Mouse (Mus musculus): ENCODE results near the gene Ap5z1. TPM values are rescaled to one million over a fixed set of nuclear protein-coding genes. Genes with fewer than 3 reads are reported as not detected.

Gene Ap5z1
- polyA plus RNA-seq, 1 experiment from 2014 or later = 14.4 TPM

DNA sequence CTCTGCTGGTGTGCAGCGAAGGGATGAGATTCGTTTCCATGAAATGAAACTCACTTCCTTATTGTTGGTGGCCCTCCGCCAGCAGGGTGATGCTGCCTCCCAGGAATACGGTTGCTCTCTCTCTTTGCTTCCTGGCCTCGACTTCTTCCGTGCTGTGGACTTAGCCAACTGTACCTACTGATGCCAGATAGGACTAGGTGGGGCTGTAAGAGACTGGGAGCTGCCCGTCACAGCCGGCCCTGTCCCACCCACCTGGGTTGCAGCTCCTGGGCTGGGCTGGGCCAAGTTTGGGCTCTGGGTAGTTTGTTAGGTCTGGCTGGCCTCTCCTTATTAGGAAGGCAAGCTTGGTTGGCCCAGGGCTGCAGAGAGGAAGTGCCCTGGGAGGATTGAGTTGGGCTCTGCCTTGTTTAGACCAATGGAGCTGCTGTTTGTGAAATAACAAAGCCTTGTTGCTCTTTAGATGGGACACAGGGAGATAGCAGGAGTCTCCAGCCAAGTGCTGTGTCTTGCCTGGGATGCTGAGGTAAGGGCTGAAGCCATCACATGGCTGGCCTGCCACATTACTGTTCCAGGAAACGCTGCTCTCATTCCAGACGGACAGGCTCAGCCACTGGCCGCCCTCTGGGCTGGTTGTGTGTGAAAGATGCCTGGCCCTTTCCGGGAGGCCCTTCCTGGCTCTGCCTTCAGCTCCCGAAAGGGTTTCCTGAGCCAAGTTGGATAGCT lies 39.0 kb upstream of the Ap5z1 start:
- Histone ChIP-seq H3K9ac (replicated peaks) (no peak overlapping the region), H3K4me1 (peaks cover 26% of the 10 kb centered on the region), H3K27ac (replicated peaks) (peak overlapping the region; percentile 25; the same call in 1 of the 2 replicates)

GRCm38 (mm10) chr5:142426476-142426875 lies 37.3 kb upstream of the Ap5z1 start:
- H3K4me1 ChIP-seq = peaks cover 28% of the 10 kb centered on the region
- H3K27ac ChIP-seq (replicated peaks) = peak overlapping the region; percentile 17; the same call in 1 of the 2 replicates
- no peak overlapping the region for H3K4me2 ChIP-seq (replicated peaks)
- no peak overlapping the region for H3K9ac ChIP-seq (replicated peaks)
- H3K27me3 ChIP-seq = no peaks in the 10 kb centered on the region
- no peak for ATAC-seq (ENCODE audit: low FRiP score, low read depth)
- 0 out of 2 replicates have a peak, but pooled peaks cover 4% of the 10 kb centered on the region for H3K36me3 ChIP-seq
- H3K4me3 ChIP-seq = no peak overlapping the region
- H3K9me3 ChIP-seq = no peaks in the 10 kb centered on the region
- WGBS = 90% methylated on average over 2 of the region's 2 CpGs

More for the DNA sequence above, 39.0 kb upstream of the Ap5z1 start:
- WGBS = 76% methylated on average over 13 of the region's 13 CpGs
- no peak for ATAC-seq (ENCODE audit: low FRiP score, low read depth)
- no peaks in the 10 kb centered on the region for H3K9me3 ChIP-seq
- H3K4me2 ChIP-seq (replicated peaks) = no peak overlapping the region
- peaks cover 17% of the 10 kb centered on the region for H3K36me3 ChIP-seq
- no peak overlapping the region for H3K4me3 ChIP-seq
- no peaks in the 10 kb centered on the region for H3K27me3 ChIP-seq

GRCm38 (mm10) chr5:142427876-142428275 lies 35.9 kb upstream of the Ap5z1 start:
- Histone ChIP-seq H3K27ac (replicated peaks) (no peak overlapping the region), H3K9ac (replicated peaks) (no peak overlapping the region), H3K4me2 (replicated peaks) (no peak overlapping the region), H3K9me3 (no peaks in the 10 kb centered on the region), H3K4me3 (no peak overlapping the region), H3K27me3 (no peaks in the 10 kb centered on the region), H3K36me3 (no peaks in the 10 kb centered on the region), H3K4me1 (peaks cover 27% of the 10 kb centered on the region)
- 56% methylated on average over 10 of the region's 10 CpGs for WGBS
- no peak for ATAC-seq (ENCODE audit: low FRiP score, low read depth)

- H3K4me1 ChIP-seq = peaks cover 22% of the 10 kb centered on the region
- no peak overlapping the region for H3K4me2 ChIP-seq (replicated peaks)
- 69% methylated on average over 6 of the region's 6 CpGs for WGBS
- H3K9me3 ChIP-seq = no peaks in the 10 kb centered on the region
- no peaks in the 10 kb centered on the region for H3K27me3 ChIP-seq
- ATAC-seq (ENCODE audit: low FRiP score, low read depth) = no peak
- H3K9ac ChIP-seq (replicated peaks) = no peak overlapping the region
- no peak overlapping the region for H3K4me3 ChIP-seq
- no peaks in the 10 kb centered on the region for H3K36me3 ChIP-seq
- no peak overlapping the region for H3K27ac ChIP-seq (replicated peaks)
Measured at GRCm38 (mm10) chr5:142428691-142429090, 35.1 kb upstream of the Ap5z1 start.

DNA sequence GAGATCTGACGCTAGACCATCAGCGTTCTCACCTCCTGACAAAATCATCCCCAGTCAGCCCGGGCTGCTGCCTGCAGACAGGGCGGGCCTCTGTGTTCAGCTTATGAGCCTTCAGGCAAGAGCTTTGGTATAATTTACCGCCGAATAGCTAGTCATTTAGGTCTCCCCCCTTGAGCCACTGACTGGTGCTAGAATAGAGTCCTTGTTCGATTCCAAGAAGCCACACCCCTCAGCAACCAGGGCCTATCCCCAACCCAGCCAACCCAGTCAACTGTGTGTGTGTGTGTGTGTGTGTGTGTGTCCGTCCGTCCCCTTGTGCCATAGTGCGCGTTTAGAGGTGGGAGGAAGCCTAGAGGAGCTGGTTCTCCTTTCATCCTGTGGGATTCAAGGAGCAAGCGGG lies 32.7 kb upstream of the Ap5z1 start:
- no peak overlapping the region for H3K27ac ChIP-seq (replicated peaks)

GRCm38 (mm10) chr5:142431811-142432434 lies 31.8 kb upstream of the Ap5z1 start:
- WGBS = 82% methylated on average over 9 of the region's 9 CpGs
- H3K27ac ChIP-seq (replicated peaks) = no peak overlapping the region

More for the DNA sequence above, 32.7 kb upstream of the Ap5z1 start:
- Histone ChIP-seq H3K4me2 (replicated peaks) (no peak overlapping the region), H3K4me1 (peaks cover 17% of the 10 kb centered on the region; the same call in 1 of the 2 replicates), H3K9ac (replicated peaks) (no peak overlapping the region), H3K27me3 (no peaks in the 10 kb centered on the region), H3K36me3 (peaks cover 14% of the 10 kb centered on the region), H3K4me3 (no peak overlapping the region), H3K9me3 (no peaks in the 10 kb centered on the region)
- no peak for ATAC-seq (ENCODE audit: low FRiP score, low read depth)
- 78% methylated on average over 12 of the region's 12 CpGs for WGBS

GRCm38 (mm10) chr5:142432695-142433094 lies 31.0 kb upstream of the Ap5z1 start:
- no peak overlapping the region for H3K27ac ChIP-seq (replicated peaks)
- H3K4me1 ChIP-seq = peaks cover 6% of the 10 kb centered on the region; the same call in 1 of the 2 replicates
- H3K4me2 ChIP-seq (replicated peaks) = no peak overlapping the region
- H3K9me3 ChIP-seq = no peaks in the 10 kb centered on the region
- 87% methylated on average over 4 of the region's 4 CpGs for WGBS
- no peak overlapping the region for H3K4me3 ChIP-seq
- no peak for ATAC-seq (ENCODE audit: low FRiP score, low read depth)
- H3K27me3 ChIP-seq = no peaks in the 10 kb centered on the region
- no peak overlapping the region for H3K9ac ChIP-seq (replicated peaks)
- H3K36me3 ChIP-seq = peaks cover 24% of the 10 kb centered on the region

More at GRCm38 (mm10) chr5:142431811-142432434, 31.8 kb upstream of the Ap5z1 start:
- H3K9me3 ChIP-seq = no peaks in the 10 kb centered on the region
- no peak overlapping the region for H3K4me3 ChIP-seq
- H3K36me3 ChIP-seq = peaks cover 22% of the 10 kb centered on the region
- no peak overlapping the region for H3K4me2 ChIP-seq (replicated peaks)
- H3K9ac ChIP-seq (replicated peaks) = no peak overlapping the region
- H3K27me3 ChIP-seq = no peaks in the 10 kb centered on the region
- ATAC-seq (ENCODE audit: low FRiP score, low read depth) = no peak
- H3K4me1 ChIP-seq = peaks cover 10% of the 10 kb centered on the region; the same call in 1 of the 2 replicates

GRCm38 (mm10) chr5:142434052-142434451 lies 29.7 kb upstream of the Ap5z1 start:
- no peak overlapping the region for H3K4me2 ChIP-seq (replicated peaks)
- 0 out of 2 replicates have a peak, but pooled peaks cover 2% of the 10 kb centered on the region for H3K4me1 ChIP-seq
- no peak overlapping the region for H3K9ac ChIP-seq (replicated peaks)
- no peak overlapping the region for H3K4me3 ChIP-seq
- whole genome bisulfite sequencing = 83% methylated on average over 5 of the region's 5 CpGs
- H3K27me3 ChIP-seq = no peaks in the 10 kb centered on the region
- no peaks in the 10 kb centered on the region for H3K9me3 ChIP-seq
- no peak overlapping the region for H3K27ac ChIP-seq (replicated peaks)
- peaks cover 27% of the 10 kb centered on the region for H3K36me3 ChIP-seq
- no peak for ATAC-seq (ENCODE audit: low FRiP score, low read depth)

DNA sequence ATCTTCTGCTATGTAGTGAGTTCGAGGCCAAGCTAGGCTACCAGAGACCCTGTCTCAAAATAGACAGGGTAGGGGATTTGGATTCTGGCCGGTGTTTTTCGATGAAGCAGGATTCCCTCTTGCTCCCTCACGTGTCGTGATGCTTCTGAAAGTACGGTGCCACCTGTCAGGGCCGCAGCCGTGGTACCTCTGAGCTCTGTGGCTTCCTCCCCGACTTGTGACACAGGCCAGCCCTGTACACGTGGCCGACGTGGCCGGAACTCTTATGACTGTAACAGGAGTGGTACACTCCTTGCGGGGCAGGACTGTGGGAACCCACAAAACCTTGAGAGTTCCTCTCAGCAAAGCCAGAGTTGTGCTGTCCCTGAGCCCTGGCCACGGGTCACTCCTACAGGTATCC lies 28.0 kb upstream of the Ap5z1 start:
- Histone ChIP-seq H3K27ac (replicated peaks) (no peak overlapping the region), H3K36me3 (peaks cover 27% of the 10 kb centered on the region), H3K4me1 (peaks cover 17% of the 10 kb centered on the region), H3K27me3 (no peaks in the 10 kb centered on the region), H3K9me3 (no peaks in the 10 kb centered on the region), H3K4me3 (no peak overlapping the region), H3K4me2 (replicated peaks) (no peak overlapping the region), H3K9ac (replicated peaks) (no peak overlapping the region)
- 97% methylated on average over 15 of the region's 15 CpGs for WGBS
- ATAC-seq (ENCODE audit: low FRiP score, low read depth) = no peak

DNA sequence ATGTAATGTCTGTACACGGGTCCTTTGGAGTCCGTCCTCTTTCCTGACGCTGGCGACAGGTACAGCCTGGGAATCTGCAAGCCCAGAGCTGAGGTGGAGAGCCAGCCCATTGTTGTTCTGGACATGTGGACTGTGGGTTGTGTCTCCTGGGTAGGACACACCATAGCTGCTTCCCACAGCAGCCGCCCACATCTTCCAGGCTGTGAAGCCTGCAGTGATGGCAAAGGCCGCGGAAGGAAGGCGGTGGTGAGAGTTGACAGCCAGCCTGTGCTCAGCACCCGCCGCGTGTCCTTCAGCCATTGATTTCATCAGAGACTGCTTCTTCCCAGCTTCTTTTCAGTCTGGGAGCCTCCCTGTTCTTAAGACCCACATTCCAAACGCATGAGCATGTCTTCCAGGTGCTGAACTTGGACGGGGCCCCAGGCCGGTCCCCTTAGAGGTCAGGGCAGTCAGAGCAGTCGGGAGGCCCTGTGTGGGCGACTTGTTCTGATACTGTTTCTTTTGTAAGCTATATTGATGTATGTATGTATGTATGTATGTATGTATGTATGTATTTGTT lies 25.3 kb upstream of the Ap5z1 start:
- peaks cover 27% of the 10 kb centered on the region for H3K36me3 ChIP-seq
- no peak overlapping the region for H3K4me3 ChIP-seq
- WGBS = 87% methylated on average over 16 of the region's 16 CpGs
- no peak overlapping the region for H3K27ac ChIP-seq (replicated peaks)
- no peaks in the 10 kb centered on the region for H3K27me3 ChIP-seq
- H3K4me1 ChIP-seq = peaks cover 32% of the 10 kb centered on the region
- H3K9me3 ChIP-seq = no peaks in the 10 kb centered on the region
- H3K9ac ChIP-seq (replicated peaks) = no peak overlapping the region
- ATAC-seq (ENCODE audit: low FRiP score, low read depth) = no peak
- H3K4me2 ChIP-seq (replicated peaks) = no peak overlapping the region

- Histone ChIP-seq H3K4me1 (peaks cover 41% of the 10 kb centered on the region), H3K36me3 (peaks cover 24% of the 10 kb centered on the region), H3K4me3 (peak overlapping the region; percentile 25), H3K27ac (replicated peaks) (peak overlapping the region; percentile 84), H3K4me2 (replicated peaks) (peak overlapping the region; percentile 56), H3K9ac (replicated peaks) (peak overlapping the region; percentile 31; the same call in 1 of the 2 replicates), H3K9me3 (no peaks in the 10 kb centered on the region), H3K27me3 (no peaks in the 10 kb centered on the region)
- peak; percentile 71 for ATAC-seq (ENCODE audit: low FRiP score, low read depth)
- under 1% methylated on average over 12 of the region's 12 CpGs for WGBS
Measured at GRCm38 (mm10) chr5:142439911-142440432, 23.8 kb upstream of the Ap5z1 start.
